ENCODE assay signal across 8 mouse cellular contexts in the genomic region with DNA sequence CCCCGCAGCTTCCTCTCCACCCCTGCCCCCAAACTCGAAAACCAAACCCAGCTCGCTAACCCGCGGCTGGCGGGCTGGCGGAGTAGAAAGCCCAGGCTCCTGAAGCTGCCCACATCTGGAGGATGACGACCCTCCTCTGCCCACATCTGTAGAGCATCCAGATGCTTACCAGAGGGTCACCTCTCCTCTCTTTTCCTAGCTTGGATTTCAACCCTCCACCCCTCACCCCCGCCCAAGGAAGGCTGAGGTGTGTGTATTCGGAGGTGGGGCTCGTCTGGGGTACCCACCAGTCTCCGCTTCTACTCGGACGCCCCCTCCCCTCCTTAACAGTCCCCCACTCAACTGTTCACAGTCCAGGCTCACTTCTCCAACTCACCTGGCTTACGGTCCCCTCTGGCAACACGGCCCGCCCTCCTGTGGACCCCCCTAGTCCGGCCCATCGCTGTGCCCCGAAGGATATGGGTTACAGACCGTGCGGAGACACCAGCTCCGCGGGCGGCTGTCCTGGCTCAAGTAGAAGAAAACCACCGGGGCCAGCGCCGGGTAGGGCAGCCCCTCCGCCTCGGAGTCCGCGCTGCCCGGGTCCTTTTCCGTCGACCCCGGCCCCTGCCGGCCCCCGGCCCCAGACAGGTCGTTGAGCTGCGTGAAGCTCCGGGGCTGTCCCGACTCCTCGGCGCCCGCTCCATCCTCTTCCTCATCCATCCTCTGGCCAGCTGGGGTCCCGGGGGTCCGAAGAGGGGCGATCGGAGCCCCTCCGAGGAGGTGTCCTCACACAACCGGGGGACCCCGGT. TPM values are rescaled to one million over a fixed set of nuclear protein-coding genes. Genes with fewer than 3 reads are reported as not detected.
DNase-seq lines count a peak whose midpoint lies in the region; ATAC-seq and TF ChIP-seq lines count a peak whose summit lies in the region.

No protein-coding gene starts in this region.

- no peak for TF ChIP-seq POLR2A in kidney, adult 2 months (IDR thresholded peaks at IDR 0.05; ENCODE audit: low read depth, low read length)

- no peaks in the 10 kb centered on the region for H3K9me3 ChIP-seq in E14TG2a.4 (ENCODE audit: low read length)
- no peaks in the 10 kb centered on the region for H3K9me3 ChIP-seq in forebrain, embryonic 10.5 days
- H3K9me3 ChIP-seq in limb, embryonic 12.5 days = no peaks in the 10 kb centered on the region
- no peaks in the 10 kb centered on the region for H3K9me3 ChIP-seq in stomach, embryonic 15.5 days

- H3K4me2 ChIP-seq in limb, embryonic 12.5 days = peak overlapping the region; percentile 83
- H3K4me2 ChIP-seq in stomach, embryonic 15.5 days = peak overlapping the region; percentile 80

- no peak for DNase-seq in kidney, adult 2 months
- DNase-seq in kidney, postnatal 14 days = no peak
- DNase-seq in forebrain, embryonic 10.5 days (ENCODE audit: extremely low spot score, low spot score) = peak; percentile 61
- no peak for DNase-seq in layer of hippocampus, postnatal 14 days (ENCODE audit: low spot score in 2 of 2)
- no peak for DNase-seq in urinary bladder, postnatal 36 days (ENCODE audit: low spot score in 2 of 2)

- H3K4me1 ChIP-seq in kidney, adult 2 months (ENCODE audit: control insufficient read depth, insufficient read depth, low read length) = peaks cover 3% of the 10 kb centered on the region; the same call in 1 of the 2 replicates
- peaks cover 54% of the 10 kb centered on the region for H3K4me1 ChIP-seq in E14TG2a.4 (replicated peaks; ENCODE audit: low read depth, low read length)
- H3K4me1 ChIP-seq in forebrain, embryonic 10.5 days = peaks cover 88% of the 10 kb centered on the region
- H3K4me1 ChIP-seq in limb, embryonic 12.5 days (replicated peaks) = peaks cover 62% of the 10 kb centered on the region
- H3K4me1 ChIP-seq in stomach, embryonic 15.5 days = peaks cover 57% of the 10 kb centered on the region

- TF ChIP-seq CTCF in kidney, adult 2 months (conservative IDR thresholded peaks at IDR 0.05; ENCODE audit: insufficient read depth, insufficient read length, low read depth, low read length) = no peak
- no peak for TF ChIP-seq CTCF in E14TG2a.4 (conservative IDR thresholded peaks at IDR 0.05; ENCODE audit: low read length)

- peaks cover 9% of the 10 kb centered on the region for H3K27me3 ChIP-seq in kidney, adult 2 months (replicated peaks; ENCODE audit: control insufficient read depth, insufficient read depth, low read length)
- peaks cover 73% of the 10 kb centered on the region for H3K27me3 ChIP-seq in E14TG2a.4 (ENCODE audit: insufficient read depth, low read length)
- peaks cover 84% of the 10 kb centered on the region for H3K27me3 ChIP-seq in forebrain, embryonic 10.5 days (ENCODE audit: poor library complexity, severe bottlenecking)
- H3K27me3 ChIP-seq in limb, embryonic 12.5 days = peaks cover 22% of the 10 kb centered on the region
- peaks cover 42% of the 10 kb centered on the region for H3K27me3 ChIP-seq in stomach, embryonic 15.5 days (replicated peaks)

- no peak; the same call in 1 of the 2 replicates for ATAC-seq in limb, embryonic 12.5 days (ENCODE audit: insufficient number of reproducible peaks, insufficient read depth, low FRiP score, low TSS enrichment, low read depth)
- no peak for ATAC-seq in stomach, embryonic 15.5 days (ENCODE audit: insufficient read depth, low FRiP score, low read depth)

- WGBS in kidney, adult 2 months = 2% methylated on average over 52 of the region's 52 CpGs
- WGBS in forebrain, embryonic 10.5 days = under 1% methylated on average over 52 of the region's 52 CpGs
- WGBS in limb, embryonic 12.5 days = under 1% methylated on average over 51 of the region's 52 CpGs
- under 1% methylated on average over 52 of the region's 52 CpGs for WGBS in stomach, embryonic 15.5 days

- peak overlapping the region; percentile 64 for H3K4me3 ChIP-seq in kidney, adult 2 months (ENCODE audit: insufficient read depth, low read depth, low read length)
- peak overlapping the region; percentile 80 for H3K4me3 ChIP-seq in E14TG2a.4 (replicated peaks; ENCODE audit: low read length)
- peak overlapping the region; percentile 79 for H3K4me3 ChIP-seq in forebrain, embryonic 10.5 days
- H3K4me3 ChIP-seq in limb, embryonic 12.5 days (replicated peaks) = peak overlapping the region; percentile 97
- peak overlapping the region; percentile 58 for H3K4me3 ChIP-seq in stomach, embryonic 15.5 days (replicated peaks)

- no peak overlapping the region for H3K27ac ChIP-seq in kidney, adult 2 months (ENCODE audit: insufficient read depth, low read depth, low read length)
- H3K27ac ChIP-seq in forebrain, embryonic 10.5 days = peak overlapping the region; percentile 94
- peak overlapping the region; percentile 98 for H3K27ac ChIP-seq in limb, embryonic 12.5 days
- peak overlapping the region; percentile 92 for H3K27ac ChIP-seq in stomach, embryonic 15.5 days

- no peaks in the 10 kb centered on the region for H3K36me3 ChIP-seq in kidney, adult 2 months (ENCODE audit: control insufficient read depth, insufficient read depth, low read length)
- no peaks in the 10 kb centered on the region for H3K36me3 ChIP-seq in E14TG2a.4 (ENCODE audit: insufficient read depth, low read length)
- no peaks in the 10 kb centered on the region for H3K36me3 ChIP-seq in forebrain, embryonic 10.5 days (replicated peaks)
- H3K36me3 ChIP-seq in limb, embryonic 12.5 days = no peaks in the 10 kb centered on the region
- H3K36me3 ChIP-seq in stomach, embryonic 15.5 days = no peaks in the 10 kb centered on the region

- peak overlapping the region; percentile 98 for H3K9ac ChIP-seq in limb, embryonic 12.5 days (replicated peaks)
- H3K9ac ChIP-seq in stomach, embryonic 15.5 days = peak overlapping the region; percentile 56

RNA-seq across cellular contexts. Expression of a gene that starts 0.9 kb away (rescaled TPM):
- 7.6 and 10.2 TPM in 2 replicates for polyA plus RNA-seq in kidney, adult 2 months (2012; rRNA removed)
- 7.0 and 8.3 TPM in 2 replicates for polyA plus RNA-seq in forebrain, embryonic 10.5 days (2016; fragmentation: Nextera tagmentation; extraction: Ambion mirVana)
- 25.5 and 26.9 TPM in 2 replicates for polyA plus RNA-seq in limb, embryonic 12.5 days (2016; fragmentation: Nextera tagmentation; extraction: Ambion mirVana)
- 7.8 and 8.3 TPM in 2 replicates for polyA plus RNA-seq in stomach, embryonic 15.5 days (2015; fragmentation: Nextera tagmentation; extraction: Ambion mirVana)
- total RNA-seq in layer of hippocampus, postnatal 14 days (2021) = 10 to 100 TPM; 74.7 to 92.9 TPM

RNA-seq across cellular contexts. Expression of a gene that starts 12.9 kb away (rescaled TPM):
- 1.1 TPM in 2 replicates for polyA plus RNA-seq in kidney, adult 2 months (2012; rRNA removed)
- polyA plus RNA-seq in forebrain, embryonic 10.5 days (2016; fragmentation: Nextera tagmentation; extraction: Ambion mirVana) = not detected in 2 replicates
- 0.20 and 0.40 TPM in 2 replicates for polyA plus RNA-seq in limb, embryonic 12.5 days (2016; fragmentation: Nextera tagmentation; extraction: Ambion mirVana)
- polyA plus RNA-seq in stomach, embryonic 15.5 days (2015; fragmentation: Nextera tagmentation; extraction: Ambion mirVana) = 0.17 and 0.45 TPM in 2 replicates
- under 1 TPM; 0.35 to 0.43 TPM for total RNA-seq in layer of hippocampus, postnatal 14 days (2021)

RNA-seq across cellular contexts. Expression of a gene that starts 26.7 kb away (rescaled TPM):
- 35.6 and 36.4 TPM in 2 replicates for polyA plus RNA-seq in kidney, adult 2 months (2012; rRNA removed)
- polyA plus RNA-seq in forebrain, embryonic 10.5 days (2016; fragmentation: Nextera tagmentation; extraction: Ambion mirVana) = 1.6 and 2.0 TPM in 2 replicates
- 2.8 and 4.1 TPM in 2 replicates for polyA plus RNA-seq in limb, embryonic 12.5 days (2016; fragmentation: Nextera tagmentation; extraction: Ambion mirVana)
- polyA plus RNA-seq in stomach, embryonic 15.5 days (2015; fragmentation: Nextera tagmentation; extraction: Ambion mirVana) = 12.0 and 12.4 TPM in 2 replicates
- total RNA-seq in layer of hippocampus, postnatal 14 days (2021) = 1 to 10 TPM; 3.9 to 5.7 TPM

RNA-seq across cellular contexts. Expression of a gene that starts 48.4 kb away (rescaled TPM):
- 5.0 TPM in 2 replicates for polyA plus RNA-seq in kidney, adult 2 months (2012; rRNA removed)
- polyA plus RNA-seq in forebrain, embryonic 10.5 days (2016; fragmentation: Nextera tagmentation; extraction: Ambion mirVana) = 3.4 and 4.5 TPM in 2 replicates
- 5.1 and 7.0 TPM in 2 replicates for polyA plus RNA-seq in limb, embryonic 12.5 days (2016; fragmentation: Nextera tagmentation; extraction: Ambion mirVana)
- polyA plus RNA-seq in stomach, embryonic 15.5 days (2015; fragmentation: Nextera tagmentation; extraction: Ambion mirVana) = 1.9 and 2.7 TPM in 2 replicates
- total RNA-seq in layer of hippocampus, postnatal 14 days (2021) = 1 to 10 TPM; 1.6 to 5.6 TPM
